Mouse (Mus musculus) cerebellum, adult 9-10 months (tissue): ENCODE measurements around the gene 1700029I15Rik.
"Not testable (repeated sequence)": the region's sequence is repeated elsewhere in the genome, so short reads cannot be mapped to it uniquely, and the experiment has no call there.

Experiments used
- DNase-seq: peaks from one replicate; pipeline ENCODE4 v3.0.0; 2022

The 1700029I15Rik gene

DNA sequence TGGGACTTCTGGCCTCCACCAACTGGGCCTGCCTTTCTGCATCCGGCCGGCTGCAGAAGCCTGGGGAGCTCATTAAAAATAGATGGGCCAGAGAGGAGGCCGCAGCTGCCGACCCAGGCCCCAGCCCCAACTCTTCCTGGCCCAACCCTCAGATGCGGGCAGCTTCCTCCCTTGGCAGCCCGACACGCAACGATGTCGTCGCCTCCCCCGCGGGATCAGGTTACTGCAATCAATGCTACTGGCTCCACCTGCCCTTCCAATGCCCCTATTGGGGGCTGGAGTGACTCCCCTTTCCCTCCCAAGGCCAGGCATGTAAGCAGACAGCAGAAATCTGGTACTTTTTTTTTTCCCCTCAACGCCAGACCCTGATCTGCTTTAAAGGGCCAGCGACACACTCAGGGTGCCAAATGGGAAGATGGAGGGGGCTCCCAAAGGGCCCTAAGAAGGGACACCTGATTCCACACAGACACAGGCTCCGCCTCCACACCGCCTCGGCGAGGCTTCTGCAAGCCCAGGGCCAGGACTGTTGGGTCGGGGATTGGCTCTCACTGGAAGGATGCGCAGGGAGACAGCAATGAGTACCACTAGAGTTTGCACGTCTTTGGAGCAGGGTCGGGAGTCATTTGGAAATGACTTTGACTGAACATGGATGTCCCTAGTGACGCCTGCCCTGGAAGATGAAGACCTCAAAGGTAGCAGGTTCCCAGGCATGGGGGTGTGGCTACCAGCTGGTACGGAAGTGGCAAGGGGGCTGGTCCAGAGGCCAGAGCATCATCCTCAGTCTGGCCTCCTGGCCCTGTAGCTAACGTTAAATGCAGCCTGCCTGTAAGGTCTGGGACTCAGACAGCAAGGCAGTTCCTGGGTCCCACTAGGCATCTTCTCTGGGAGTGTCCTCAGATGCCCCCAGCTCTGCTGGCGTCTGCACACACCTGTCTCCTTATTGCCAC, 10.3 kb downstream of the 1700029I15Rik start:
- DNase-seq: no peak

- no peak for DNase-seq
Measured at GRCm38 (mm10) chr2:92395535-92395934, 13.2 kb downstream of the 1700029I15Rik start.

- DNase-seq: no peak
Measured at GRCm38 (mm10) chr2:92397436-92397835, 15.1 kb downstream of the 1700029I15Rik start.

- not testable (repeated sequence) for DNase-seq
Measured at GRCm38 (mm10) chr2:92399877-92400276, 17.5 kb downstream of the 1700029I15Rik start.

DNA sequence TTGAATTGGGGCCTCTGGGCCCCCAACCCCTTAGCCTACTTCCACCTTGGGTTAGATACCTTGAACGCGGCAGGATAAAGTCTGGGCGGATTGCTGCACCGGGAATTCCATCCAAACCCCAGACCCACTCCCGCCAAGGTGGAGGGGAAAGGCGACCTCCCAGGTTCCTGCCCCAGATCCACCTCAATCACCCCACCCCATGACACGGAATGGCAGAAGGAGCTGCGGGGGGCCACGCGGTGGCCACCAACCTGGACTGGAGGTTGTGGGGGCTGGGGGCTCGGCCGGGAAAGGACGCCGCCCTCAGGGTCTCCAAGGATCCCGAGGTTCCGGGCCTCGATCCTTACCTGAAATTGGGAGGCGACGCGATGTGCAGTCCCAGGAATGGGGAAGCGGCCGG, 18.3 kb downstream of the 1700029I15Rik start:
- DNase-seq: peak; percentile 70

- peak; percentile 76 for DNase-seq
Measured at GRCm38 (mm10) chr2:92401091-92401561, 18.8 kb downstream of the 1700029I15Rik start, which contains the start of gene Mapk8ip1. TSS of gene Mapk8ip1 (minus strand) at chr2:92401263.

DNA sequence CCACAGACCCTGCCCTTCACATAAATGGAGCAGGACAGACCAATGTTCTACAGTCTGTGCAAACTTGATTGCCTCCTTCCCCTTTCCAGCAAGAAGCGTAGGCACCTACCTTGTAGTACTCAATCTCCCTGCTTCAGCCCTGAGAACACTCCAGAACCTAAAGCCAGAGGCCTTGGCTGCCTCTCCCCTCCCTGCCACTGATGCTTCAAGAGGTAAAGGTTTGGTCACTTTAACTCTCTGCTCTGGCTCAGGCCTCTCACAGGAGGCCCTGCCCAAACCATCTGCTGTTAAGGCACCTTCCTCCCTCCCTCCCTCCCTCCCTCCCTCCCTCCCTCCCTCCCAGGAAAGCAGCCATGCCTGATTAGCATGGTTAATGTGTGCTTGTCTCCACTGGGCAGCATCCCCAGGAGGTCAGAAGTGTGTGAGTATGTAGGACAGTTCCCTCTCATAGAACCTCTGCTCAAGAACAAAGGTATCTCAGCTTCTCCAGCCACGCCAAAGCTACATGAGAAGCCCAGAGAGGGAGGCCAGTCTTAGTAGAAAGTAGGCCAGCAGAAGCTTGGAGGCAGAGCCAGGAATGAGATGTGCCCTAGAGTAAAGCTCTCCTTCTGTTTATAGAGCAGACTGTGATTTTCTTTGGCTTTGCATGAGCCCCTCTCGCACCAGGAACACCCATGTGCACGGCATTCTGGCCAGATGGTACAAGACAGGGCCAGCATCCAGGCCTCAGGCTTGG, 20.4 kb downstream of the 1700029I15Rik start:
- DNase-seq: peak; percentile 96

- DNase-seq: no peak
Measured at GRCm38 (mm10) chr2:92403776-92404319, 21.5 kb downstream of the 1700029I15Rik start.

- DNase-seq: no peak
Measured at GRCm38 (mm10) chr2:92404737-92405136, 22.4 kb downstream of the 1700029I15Rik start.

DNA sequence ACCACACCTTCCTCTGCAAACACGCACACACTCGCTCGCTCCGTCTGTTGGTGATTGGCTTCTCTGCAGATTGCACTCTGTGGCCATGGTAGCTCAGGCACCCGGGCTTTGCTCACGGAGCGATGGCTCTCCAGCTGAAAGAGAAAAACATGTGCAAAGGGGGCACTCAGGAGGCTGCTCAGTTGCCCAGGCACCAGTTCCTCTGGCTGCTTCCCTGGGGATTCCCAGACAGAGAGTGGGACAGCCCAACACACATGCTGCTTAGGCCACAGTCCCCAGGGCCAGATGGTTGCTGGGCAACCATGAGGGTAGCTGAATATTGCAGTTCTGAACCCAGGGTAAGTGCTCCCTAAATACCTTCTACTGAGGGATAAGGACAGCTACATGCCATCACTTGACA, 23.3 kb downstream of the 1700029I15Rik start:
- no peak for DNase-seq

DNA sequence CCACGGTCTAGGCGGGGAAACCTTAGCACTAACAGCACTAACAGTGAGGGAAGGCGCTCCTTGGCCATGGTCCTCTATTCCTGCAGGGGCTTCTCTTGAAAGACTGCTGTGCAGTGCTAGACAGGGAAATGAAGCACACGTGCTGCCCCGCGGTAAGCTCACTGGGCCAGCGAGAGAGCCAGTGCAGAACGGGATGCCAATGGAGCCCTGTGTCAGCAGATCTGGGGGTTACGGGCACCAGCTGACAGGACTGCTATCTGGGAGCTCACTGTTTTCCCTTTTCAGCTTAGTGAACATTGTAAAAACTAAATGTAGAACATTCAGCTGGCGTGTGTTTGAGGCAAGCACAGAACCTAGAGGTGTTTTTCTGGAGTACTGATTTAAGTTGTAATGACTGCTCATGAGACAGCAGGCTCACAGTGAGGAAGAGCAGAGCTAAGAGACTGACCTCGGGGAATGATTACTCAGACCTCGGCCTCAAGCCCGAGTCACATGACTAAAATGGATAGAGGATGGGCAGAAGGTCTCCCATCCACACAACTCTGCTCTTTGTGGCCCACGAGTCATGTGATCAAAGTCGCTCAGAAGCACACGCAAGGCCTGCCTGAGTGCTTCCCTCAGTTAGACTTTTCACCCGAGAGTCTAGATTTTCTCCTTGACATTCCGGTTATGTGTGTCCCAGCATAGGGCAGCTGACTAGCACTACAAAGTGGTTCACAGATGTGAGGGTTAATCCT, 26.1 kb downstream of the 1700029I15Rik start:
- no peak for DNase-seq

GRCm38 (mm10) chr2:92411705-92412104, 29.4 kb downstream of the 1700029I15Rik start:
- DNase-seq: peak; percentile 81

GRCm38 (mm10) chr2:92421723-92422387, 39.5 kb downstream of the 1700029I15Rik start:
- DNase-seq: no peak

- DNase-seq: no peak
Measured at GRCm38 (mm10) chr2:92422388-92423135, 40.2 kb downstream of the 1700029I15Rik start.

GRCm38 (mm10) chr2:92423156-92423555, 40.8 kb downstream of the 1700029I15Rik start:
- no peak for DNase-seq

- peak; percentile 92 for DNase-seq
Measured at GRCm38 (mm10) chr2:92423702-92424461, 41.5 kb downstream of the 1700029I15Rik start.

- DNase-seq: no peak
Measured at GRCm38 (mm10) chr2:92424462-92425308, 42.3 kb downstream of the 1700029I15Rik start.

GRCm38 (mm10) chr2:92425366-92425765, 43.0 kb downstream of the 1700029I15Rik start:
- no peak for DNase-seq

DNA sequence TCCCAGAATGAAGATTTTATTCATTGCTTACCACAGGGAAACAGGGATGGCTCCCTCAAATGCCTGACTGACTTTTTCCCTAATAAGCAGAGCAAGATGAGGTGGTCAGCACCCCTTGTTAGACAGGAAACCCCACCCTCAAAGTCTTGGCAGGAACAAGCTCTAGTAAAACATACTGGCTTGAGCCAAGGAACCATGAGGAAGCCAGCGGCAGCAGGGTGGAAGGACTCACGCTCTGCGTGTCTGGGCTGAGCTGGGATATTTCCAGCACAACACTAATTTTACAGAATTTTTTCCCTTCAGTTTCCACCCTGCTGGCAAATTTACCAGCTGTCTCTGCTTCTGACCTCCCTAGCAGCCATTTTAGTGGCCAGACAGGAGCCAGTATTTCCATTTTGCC, 44.1 kb downstream of the 1700029I15Rik start:
- DNase-seq: no peak
